Mouse (Mus musculus): ENCODE measurements around the gene Ankrd9. TPM values are rescaled to one million over a fixed set of nuclear protein-coding genes. Genes with fewer than 3 reads are reported as not detected.

Gene Ankrd9
- polyA plus RNA-seq, 1 experiment: 206 TPM

- H3K36me3 ChIP-seq (ENCODE audit: control insufficient read depth, insufficient read depth, low read length): peaks cover 5% of the 10 kb centered on the region; the same call in 1 of the 2 replicates
- TF ChIP-seq CTCF (IDR thresholded peaks at IDR 0.05; ENCODE audit: extremely low read depth, insufficient read length, insufficient replicate concordance, low read depth, low read length): no peak
- TF ChIP-seq POLR2A (IDR thresholded peaks at IDR 0.05; ENCODE audit: low read depth, low read length): no peak
- H3K4me3 ChIP-seq (ENCODE audit: low read depth, low read length): no peak overlapping the region
- peaks cover 5% of the 10 kb centered on the region; the same call in 1 of the 2 replicates for H3K4me1 ChIP-seq (ENCODE audit: control insufficient read depth, insufficient read depth, insufficient read length, low read length)
- H3K27ac ChIP-seq (ENCODE audit: insufficient read depth, low read depth, low read length): no peak overlapping the region
- 45% methylated on average over 3 of the region's 3 CpGs for WGBS
- no peaks in the 10 kb centered on the region for H3K27me3 ChIP-seq (ENCODE audit: control insufficient read depth, insufficient read depth, low read length)
Observed at GRCm38 (mm10) chr12:110965500-110965899, 13.3 kb downstream of the Ankrd9 start.

GRCm38 (mm10) chr12:110961973-110962372 lies 16.9 kb downstream of the Ankrd9 start:
- no peak for TF ChIP-seq CTCF (IDR thresholded peaks at IDR 0.05; ENCODE audit: extremely low read depth, insufficient read length, insufficient replicate concordance, low read depth, low read length)
- no peak for TF ChIP-seq POLR2A (IDR thresholded peaks at IDR 0.05; ENCODE audit: low read depth, low read length)
- WGBS: 24% methylated on average over 2 of the region's 2 CpGs

GRCm38 (mm10) chr12:110954351-110954991 lies 24.4 kb downstream of the Ankrd9 start:
- H3K4me3 ChIP-seq (ENCODE audit: low read depth, low read length): no peak overlapping the region
- H3K4me1 ChIP-seq (ENCODE audit: control insufficient read depth, insufficient read depth, insufficient read length, low read length): peaks cover 8% of the 10 kb centered on the region; the same call in 1 of the 2 replicates
- no peak overlapping the region for H3K27ac ChIP-seq (ENCODE audit: insufficient read depth, low read depth, low read length)
- TF ChIP-seq CTCF (IDR thresholded peaks at IDR 0.05; ENCODE audit: extremely low read depth, insufficient read length, insufficient replicate concordance, low read depth, low read length): no peak
- TF ChIP-seq POLR2A (IDR thresholded peaks at IDR 0.05; ENCODE audit: low read depth, low read length): no peak
- H3K27me3 ChIP-seq (ENCODE audit: control insufficient read depth, insufficient read depth, low read length): no peaks in the 10 kb centered on the region
- H3K36me3 ChIP-seq (ENCODE audit: control insufficient read depth, insufficient read depth, low read length): peaks cover 7% of the 10 kb centered on the region
- 52% methylated on average over 4 of the region's 4 CpGs for WGBS

More at GRCm38 (mm10) chr12:110961973-110962372, 16.9 kb downstream of the Ankrd9 start:
- no peaks in the 10 kb centered on the region for H3K36me3 ChIP-seq (ENCODE audit: control insufficient read depth, insufficient read depth, low read length)
- no peak overlapping the region for H3K4me3 ChIP-seq (ENCODE audit: low read depth, low read length)
- no peaks in the 10 kb centered on the region for H3K27me3 ChIP-seq (ENCODE audit: control insufficient read depth, insufficient read depth, low read length)
- H3K27ac ChIP-seq (ENCODE audit: insufficient read depth, low read depth, low read length): no peak overlapping the region
- H3K4me1 ChIP-seq (ENCODE audit: control insufficient read depth, insufficient read depth, insufficient read length, low read length): no peaks in the 10 kb centered on the region; the same call in 1 of the 2 replicates

- Histone ChIP-seq H3K4me3 (ENCODE audit: low read depth, low read length) (no peak overlapping the region), H3K4me1 (ENCODE audit: control insufficient read depth, insufficient read depth, insufficient read length, low read length) (peaks cover 8% of the 10 kb centered on the region; the same call in 1 of the 2 replicates), H3K27me3 (ENCODE audit: control insufficient read depth, insufficient read depth, low read length) (no peaks in the 10 kb centered on the region), H3K27ac (ENCODE audit: insufficient read depth, low read depth, low read length) (0 out of 2 replicates have a peak overlapping the region, but pooled peaks have one; percentile 6), H3K36me3 (ENCODE audit: control insufficient read depth, insufficient read depth, low read length) (peaks cover 9% of the 10 kb centered on the region)
- WGBS: 40% methylated on average over 2 of the region's 2 CpGs
- TF ChIP-seq CTCF (IDR thresholded peaks at IDR 0.05; ENCODE audit: extremely low read depth, insufficient read length, insufficient replicate concordance, low read depth, low read length) (no peak), POLR2A (IDR thresholded peaks at IDR 0.05; ENCODE audit: low read depth, low read length) (no peak)
Observed at GRCm38 (mm10) chr12:110953900-110954299, 24.9 kb downstream of the Ankrd9 start.

- H3K27ac ChIP-seq (ENCODE audit: insufficient read depth, low read depth, low read length): 0 out of 2 replicates have a peak overlapping the region, but pooled peaks have one; percentile 6
- peaks cover 12% of the 10 kb centered on the region for H3K36me3 ChIP-seq (ENCODE audit: control insufficient read depth, insufficient read depth, low read length)
- H3K4me3 ChIP-seq (ENCODE audit: low read depth, low read length): no peak overlapping the region
- no peaks in the 10 kb centered on the region for H3K27me3 ChIP-seq (ENCODE audit: control insufficient read depth, insufficient read depth, low read length)
- peaks cover 8% of the 10 kb centered on the region; the same call in 1 of the 2 replicates for H3K4me1 ChIP-seq (ENCODE audit: control insufficient read depth, insufficient read depth, insufficient read length, low read length)
- TF ChIP-seq POLR2A (IDR thresholded peaks at IDR 0.05; ENCODE audit: low read depth, low read length) (no peak), CTCF (IDR thresholded peaks at IDR 0.05; ENCODE audit: extremely low read depth, insufficient read length, insufficient replicate concordance, low read depth, low read length) (no peak)
- 87% methylated on average over 3 of the region's 3 CpGs for WGBS
Observed at GRCm38 (mm10) chr12:110953443-110953842, 25.4 kb downstream of the Ankrd9 start.

GRCm38 (mm10) chr12:110952628-110953385 lies 26.0 kb downstream of the Ankrd9 start:
- Histone ChIP-seq H3K4me1 (ENCODE audit: control insufficient read depth, insufficient read depth, insufficient read length, low read length) (peaks cover 8% of the 10 kb centered on the region; the same call in 1 of the 2 replicates), H3K27me3 (ENCODE audit: control insufficient read depth, insufficient read depth, low read length) (no peaks in the 10 kb centered on the region), H3K36me3 (ENCODE audit: control insufficient read depth, insufficient read depth, low read length) (peaks cover 12% of the 10 kb centered on the region), H3K27ac (ENCODE audit: insufficient read depth, low read depth, low read length) (no peak overlapping the region), H3K4me3 (ENCODE audit: low read depth, low read length) (no peak overlapping the region)
- 91% methylated on average over 6 of the region's 6 CpGs for WGBS
- TF ChIP-seq POLR2A (IDR thresholded peaks at IDR 0.05; ENCODE audit: low read depth, low read length) (no peak), CTCF (IDR thresholded peaks at IDR 0.05; ENCODE audit: extremely low read depth, insufficient read length, insufficient replicate concordance, low read depth, low read length) (no peak)

- peaks cover 8% of the 10 kb centered on the region; the same call in 1 of the 2 replicates for H3K4me1 ChIP-seq (ENCODE audit: control insufficient read depth, insufficient read depth, insufficient read length, low read length)
- no peaks in the 10 kb centered on the region for H3K27me3 ChIP-seq (ENCODE audit: control insufficient read depth, insufficient read depth, low read length)
- no peak overlapping the region for H3K4me3 ChIP-seq (ENCODE audit: low read depth, low read length)
- H3K36me3 ChIP-seq (ENCODE audit: control insufficient read depth, insufficient read depth, low read length): peaks cover 13% of the 10 kb centered on the region
- TF ChIP-seq POLR2A (IDR thresholded peaks at IDR 0.05; ENCODE audit: low read depth, low read length): no peak
- TF ChIP-seq CTCF (IDR thresholded peaks at IDR 0.05; ENCODE audit: extremely low read depth, insufficient read length, insufficient replicate concordance, low read depth, low read length): no peak
- H3K27ac ChIP-seq (ENCODE audit: insufficient read depth, low read depth, low read length): no peak overlapping the region
- WGBS: 79% methylated on average over 7 of the region's 7 CpGs
Observed at GRCm38 (mm10) chr12:110951236-110951635, 27.6 kb downstream of the Ankrd9 start.

Data from small intestine, adult 2 months (tissue).